Mouse (Mus musculus): ENCODE measurements around the gene Stfa1.
"Not testable (repeated sequence)": the region's sequence is repeated elsewhere in the genome, so short reads cannot be mapped to it uniquely, and the experiment has no call there.

Gene Stfa1

GRCm38 (mm10) chr16:36276796-36277195, at the start of gene Stfa1:
Stfa1 (plus strand) TSS chr16:36276951.
- DNase-seq (ENCODE audit: low spot score), result not testable (repeated sequence)

DNA sequence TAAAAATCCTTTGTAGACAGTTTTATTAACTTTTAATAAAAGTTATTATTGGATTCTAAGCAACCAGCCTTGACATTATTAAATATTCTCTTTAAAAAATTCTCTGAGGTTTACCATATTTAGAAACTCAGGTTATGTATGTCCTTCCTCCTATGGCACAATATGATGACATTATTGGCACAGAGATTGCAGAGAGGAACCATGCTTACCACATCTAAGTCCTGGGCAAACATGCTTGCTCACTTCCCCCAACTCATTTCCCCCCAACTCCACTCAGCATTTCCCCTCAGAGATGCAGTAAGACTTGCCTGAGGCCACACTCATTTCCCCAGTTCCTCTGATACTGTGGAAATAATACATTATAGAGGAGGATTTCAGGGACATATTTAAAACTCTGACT, 16.2 kb upstream of the Stfa1 start:
- DNase-seq (ENCODE audit: low spot score), result not testable (repeated sequence)

DNA sequence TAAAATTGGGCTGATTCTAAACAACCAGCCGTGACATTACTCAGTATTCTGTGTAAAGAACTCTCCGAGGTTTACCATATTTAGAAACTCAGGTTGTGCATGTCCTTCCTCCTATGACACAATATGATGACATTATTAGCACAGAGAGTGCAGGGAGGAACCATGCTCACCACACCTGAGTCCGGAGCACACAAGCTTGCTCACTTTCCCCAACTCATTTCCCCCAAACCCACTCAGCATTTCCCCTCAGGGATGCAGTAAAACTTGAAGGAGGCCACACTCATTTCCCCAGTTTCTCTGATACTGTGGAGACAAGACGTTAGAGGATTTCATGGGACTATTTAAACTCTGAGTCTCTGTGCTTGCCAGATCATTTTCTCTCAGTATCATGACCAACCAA, 12.4 kb downstream of the Stfa1 start:
- DNase-seq (ENCODE audit: low spot score), result no peak

DNA sequence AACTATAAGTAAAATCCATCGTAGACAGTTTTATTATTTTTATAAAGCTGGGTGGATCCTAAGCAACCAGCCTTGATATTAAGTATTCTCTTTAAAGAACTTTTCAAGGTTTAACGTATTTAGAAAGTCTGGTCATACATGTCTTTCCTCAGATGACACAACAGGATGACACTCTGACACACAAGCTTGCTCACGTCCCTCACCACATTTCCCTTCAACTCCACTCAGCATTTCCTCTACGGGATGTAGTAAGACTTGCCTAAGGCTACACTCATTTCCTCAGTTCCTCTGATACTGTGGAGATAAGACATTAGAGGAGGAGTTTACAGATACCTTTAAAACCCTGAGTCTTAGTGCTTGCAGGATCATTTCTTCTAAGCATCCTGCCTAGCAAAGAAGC, 30.9 kb downstream of the Stfa1 start:
- no peak for DNase-seq (ENCODE audit: low spot score)

GRCm38 (mm10) chr16:36316111-36316510, 39.4 kb downstream of the Stfa1 start:
- DNase-seq (ENCODE audit: low spot score), result not testable (repeated sequence)

GRCm38 (mm10) chr16:36319286-36319685, 42.5 kb downstream of the Stfa1 start:
- DNase-seq (ENCODE audit: low spot score), result no peak

DNA sequence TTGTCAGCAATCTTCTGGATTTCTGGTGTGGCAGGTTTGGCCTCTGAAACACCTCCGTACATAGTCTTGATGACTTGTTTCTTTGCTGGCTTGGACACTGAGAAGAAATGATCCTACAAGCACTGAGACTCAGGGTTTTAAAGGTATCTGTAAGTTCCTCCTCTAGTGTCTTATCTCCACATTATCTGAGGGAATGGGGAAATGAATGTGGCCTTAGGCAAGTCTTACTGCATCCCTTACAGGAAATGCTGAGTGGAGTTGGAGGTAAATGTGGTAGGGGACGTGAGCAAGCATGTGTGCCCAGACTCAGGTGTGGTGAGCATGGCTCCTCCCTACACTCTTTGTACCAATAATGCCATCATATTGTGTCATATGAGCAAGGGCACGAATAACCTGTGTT, 57.5 kb downstream of the Stfa1 start, which contains the start of gene BC117090:
Gene BC117090, minus strand, starts transcription at position 101 of the 400 bp plus-strand sequence.
- DNase-seq (ENCODE audit: low spot score), result no peak
